Mouse (Mus musculus) liver, embryonic 13.5 days (tissue): ENCODE measurements around the gene Itga9. TPM values are rescaled to one million over a fixed set of nuclear protein-coding genes. Genes with fewer than 3 reads are reported as not detected.

Experiments used
- ATAC-seq: fragments of 200-750 bp; cut with Nextera tagmentation; 2 replicates; pipeline ENCODE4 v1.8.0; 2017; ENCODE audit warnings: low read depth, mild to moderate bottlenecking, moderate number of reproducible peaks, moderate library complexity
- DNase-seq: peaks from one replicate; pipeline ENCODE4 v3.0.0; 2022
- H3K27ac ChIP-seq: fragments of 300-500 bp; sonication (generic); 2 replicates; pipeline ENCODE4 v1.5.1; 2015; ENCODE audit warnings: moderate library complexity, mild to moderate bottlenecking, inconsistent platforms
- H3K27me3 ChIP-seq: fragments of 300-500 bp; sonication (generic); 2 replicates; pipeline ENCODE4 v1.6.1; 2015; ENCODE audit warnings: mild to moderate bottlenecking, inconsistent platforms
- H3K36me3 ChIP-seq: fragments of 300-500 bp; sonication (generic); 2 replicates; pipeline ENCODE4 v1.6.1; 2015; ENCODE audit warnings: mild to moderate bottlenecking, inconsistent platforms
- H3K4me1 ChIP-seq: fragments of 300-500 bp; sonication (generic); replicated peaks from 2 replicates; pipeline ENCODE4 v1.6.1; 2015; ENCODE audit warnings: inconsistent platforms
- H3K4me2 ChIP-seq: fragments of 300-500 bp; sonication (generic); 2 replicates; pipeline ENCODE4 v1.6.1; 2015; ENCODE audit warnings: inconsistent platforms, mild to moderate bottlenecking, moderate library complexity
- H3K4me3 ChIP-seq: fragments of 300-500 bp; sonication (generic); replicated peaks from 2 replicates; pipeline ENCODE4 v1.5.1; 2015; ENCODE audit warnings: mild to moderate bottlenecking, inconsistent platforms
- H3K9ac ChIP-seq: fragments of 300-500 bp; sonication (generic); 2 replicates; pipeline ENCODE4 v1.6.1; 2015; ENCODE audit warnings: mild to moderate bottlenecking, inconsistent platforms
- H3K9me3 ChIP-seq: fragments of 300-500 bp; sonication (generic); replicated peaks from 2 replicates; pipeline ENCODE4 v1.6.1; 2016; ENCODE audit warnings: inconsistent platforms
- WGBS: fragments of 180-500 bp; shearing (Covaris S2); methylation state at CpG from one replicate; pipeline ENCODE4 v1.1.7; 2015; ENCODE audit not compliant: insufficient replicate concordance; 5-methylcytosine and 5-hydroxymethylcytosine counted together
- polyA plus RNA-seq: library from polyadenylated mRNA; unstranded; fragments of >200 nt; fragmentation: Nextera tagmentation; extraction: Ambion mirVana; gene quantifications from 2 replicates; pipeline ENCODE4 v1.2.1, GENCODE M21; 2015

Itga9 gene
- polyA plus RNA-seq, 1 experiment from 2014 or later: 2.2 TPM

DNA sequence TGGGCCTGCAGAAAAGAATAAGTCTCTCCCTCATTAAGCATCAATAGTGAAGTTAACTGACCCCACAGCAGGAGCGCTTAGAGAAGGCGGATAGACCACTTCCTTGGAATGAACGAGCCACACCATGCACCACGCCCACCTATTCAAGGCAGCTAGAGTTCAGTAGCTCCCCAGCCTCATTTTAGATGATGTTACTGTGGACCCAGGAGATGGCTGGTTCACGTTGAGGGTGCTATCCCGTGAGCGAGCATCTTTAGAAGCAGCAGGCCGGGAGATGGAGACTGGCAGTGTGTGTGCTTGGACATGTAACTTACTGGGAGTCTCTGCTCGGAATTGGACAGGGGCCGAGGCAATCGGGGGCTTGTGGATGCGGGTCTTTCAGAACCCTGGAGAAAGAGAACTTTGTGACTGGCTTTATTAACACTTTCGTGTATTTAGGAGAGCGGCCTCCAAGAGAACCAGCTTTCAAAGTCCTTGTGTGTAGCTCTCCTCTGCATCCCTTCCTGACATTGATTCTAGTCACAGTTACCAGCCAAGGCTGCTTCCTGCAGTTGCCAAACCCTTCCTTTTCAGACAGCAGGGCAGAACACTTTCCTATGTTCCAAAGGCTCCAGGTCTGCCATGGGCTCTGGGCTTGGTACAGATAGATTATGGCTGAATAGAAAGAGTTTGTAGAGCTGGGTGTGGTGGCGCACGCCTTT lies 1.4 kb downstream of the Itga9 start:
- DNase-seq: no peak
- Histone ChIP-seq H3K9ac (no peak overlapping the region), H3K4me3 (peak overlapping the region; percentile 62), H3K4me1 (peaks cover 15% of the 10 kb centered on the region), H3K27me3 (peaks cover 69% of the 10 kb centered on the region), H3K36me3 (no peaks in the 10 kb centered on the region), H3K4me2 (peak overlapping the region; percentile 73), H3K27ac (no peak overlapping the region; the same call in 1 of the 2 replicates), H3K9me3 (no peaks in the 10 kb centered on the region)
- WGBS: 48% methylated on average over 16 of the region's 16 CpGs
- no peak for ATAC-seq

- H3K4me3 ChIP-seq: no peak overlapping the region
- no peak overlapping the region for H3K27ac ChIP-seq
- ATAC-seq: no peak
- 50% methylated on average over 4 of the region's 4 CpGs for WGBS
- no peaks in the 10 kb centered on the region for H3K36me3 ChIP-seq
- no peaks in the 10 kb centered on the region for H3K9me3 ChIP-seq
- H3K4me1 ChIP-seq: peaks cover 15% of the 10 kb centered on the region
- H3K4me2 ChIP-seq: peak overlapping the region; percentile 14; the same call in 1 of the 2 replicates
- peaks cover 69% of the 10 kb centered on the region for H3K27me3 ChIP-seq
- DNase-seq: no peak
- H3K9ac ChIP-seq: no peak overlapping the region
Measured at GRCm38 (mm10) chr9:118608556-118608955, 2.1 kb downstream of the Itga9 start.

- H3K9ac ChIP-seq: no peak overlapping the region
- H3K36me3 ChIP-seq: no peaks in the 10 kb centered on the region
- DNase-seq (no peak), ATAC-seq (no peak)
- no peak overlapping the region for H3K27ac ChIP-seq
- H3K4me2 ChIP-seq: no peak overlapping the region
- no peaks in the 10 kb centered on the region for H3K9me3 ChIP-seq
- H3K27me3 ChIP-seq: peaks cover 67% of the 10 kb centered on the region
- peaks cover 15% of the 10 kb centered on the region for H3K4me1 ChIP-seq
- 50% methylated on average over 10 of the region's 10 CpGs for WGBS
- H3K4me3 ChIP-seq: no peak overlapping the region
Measured at GRCm38 (mm10) chr9:118610060-118610459, 3.6 kb downstream of the Itga9 start.

- DNase-seq: no peak
- H3K9me3 ChIP-seq: no peaks in the 10 kb centered on the region
- no peak overlapping the region for H3K4me2 ChIP-seq
- peaks cover 56% of the 10 kb centered on the region for H3K27me3 ChIP-seq
- no peak overlapping the region for H3K27ac ChIP-seq
- H3K4me3 ChIP-seq: no peak overlapping the region
- ATAC-seq: no peak
- WGBS: 28% methylated on average over 14 of the region's 14 CpGs
- no peak overlapping the region for H3K9ac ChIP-seq
- peaks cover 15% of the 10 kb centered on the region for H3K4me1 ChIP-seq
- no peaks in the 10 kb centered on the region for H3K36me3 ChIP-seq
Measured at GRCm38 (mm10) chr9:118611111-118611541, 4.6 kb downstream of the Itga9 start.

DNA sequence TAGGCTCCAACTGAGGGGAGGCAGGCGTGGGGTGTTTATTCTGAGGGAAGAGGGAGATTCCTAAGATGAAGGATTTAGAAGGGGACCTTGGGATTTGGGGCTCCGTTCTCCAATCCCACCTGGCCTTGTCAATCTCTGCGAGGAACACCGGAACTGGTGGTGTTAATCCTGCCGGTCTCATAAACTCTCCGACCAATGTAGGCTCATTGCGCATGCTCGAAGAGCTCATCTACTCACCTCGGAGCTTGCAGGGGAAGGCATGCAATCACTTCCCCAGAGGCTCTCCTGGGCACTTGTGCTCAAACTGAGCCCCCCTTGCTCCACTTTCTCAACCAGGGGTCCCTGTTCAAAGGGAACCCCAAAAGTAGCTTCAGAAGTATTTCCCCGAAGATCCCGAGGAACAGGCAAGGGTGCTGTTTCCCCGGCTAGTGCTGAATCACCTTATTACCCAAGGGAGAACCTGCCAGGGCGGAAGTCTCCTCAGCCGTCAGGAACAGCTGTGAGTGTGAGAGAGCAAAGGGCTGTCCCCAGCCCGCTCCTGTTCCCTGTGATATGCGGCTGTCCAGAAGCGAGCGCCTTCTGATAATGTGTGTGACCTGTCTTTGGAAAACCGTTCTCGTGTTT lies 5.6 kb downstream of the Itga9 start:
- H3K27me3 ChIP-seq: peaks cover 47% of the 10 kb centered on the region
- H3K27ac ChIP-seq: no peak overlapping the region
- no peak overlapping the region for H3K9ac ChIP-seq
- no peak for DNase-seq
- 34% methylated on average over 20 of the region's 20 CpGs for WGBS
- H3K36me3 ChIP-seq: no peaks in the 10 kb centered on the region
- peaks cover 10% of the 10 kb centered on the region for H3K4me1 ChIP-seq
- H3K4me3 ChIP-seq: no peak overlapping the region
- no peaks in the 10 kb centered on the region for H3K9me3 ChIP-seq
- H3K4me2 ChIP-seq: no peak overlapping the region
- ATAC-seq: no peak

- ATAC-seq: no peak
Measured at GRCm38 (mm10) chr9:118617237-118617636, 10.7 kb downstream of the Itga9 start.

DNA sequence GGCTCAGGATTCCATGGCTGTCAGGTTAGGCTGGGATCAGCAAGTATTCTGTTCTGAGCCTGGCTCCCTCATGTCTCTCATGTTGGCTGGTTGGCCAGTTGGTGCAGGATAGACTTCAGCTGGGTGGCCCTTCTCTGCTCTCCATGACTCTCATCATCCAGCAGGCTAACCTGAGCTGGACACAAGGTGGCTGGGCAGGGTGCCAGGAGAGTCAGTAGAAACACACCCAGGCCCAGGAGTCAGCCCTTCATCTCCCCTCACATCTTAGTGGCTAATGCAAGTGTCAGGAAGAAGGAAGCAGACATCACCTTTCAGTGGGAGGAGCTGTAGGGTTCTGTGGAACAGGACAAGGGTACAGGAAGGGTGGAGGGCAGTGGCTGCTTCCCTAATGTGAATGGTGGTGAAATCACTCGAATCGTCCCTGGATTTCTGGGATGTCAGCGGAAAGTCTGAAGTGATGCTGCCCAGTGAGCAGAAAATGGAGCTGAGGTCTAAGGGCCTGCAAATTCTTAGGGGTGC lies 12.3 kb downstream of the Itga9 start:
- Histone ChIP-seq H3K36me3 (no peaks in the 10 kb centered on the region), H3K4me3 (no peak overlapping the region), H3K4me2 (no peak overlapping the region), H3K9ac (no peak overlapping the region), H3K27ac (no peak overlapping the region), H3K9me3 (no peaks in the 10 kb centered on the region), H3K27me3 (no peaks in the 10 kb centered on the region), H3K4me1 (peaks cover 2% of the 10 kb centered on the region; the same call in 1 of the 2 replicates)
- ATAC-seq: no peak
- WGBS: 35% methylated on average over 3 of the region's 3 CpGs
- no peak for DNase-seq

More at GRCm38 (mm10) chr9:118617237-118617636, 10.7 kb downstream of the Itga9 start:
- no peak overlapping the region for H3K4me3 ChIP-seq
- H3K27ac ChIP-seq: no peak overlapping the region
- DNase-seq: no peak
- WGBS: 45% methylated on average over 5 of the region's 5 CpGs
- H3K36me3 ChIP-seq: no peaks in the 10 kb centered on the region
- H3K4me1 ChIP-seq: peaks cover 5% of the 10 kb centered on the region; the same call in 1 of the 2 replicates
- peaks cover 1% of the 10 kb centered on the region for H3K27me3 ChIP-seq
- H3K9me3 ChIP-seq: no peaks in the 10 kb centered on the region
- H3K4me2 ChIP-seq: no peak overlapping the region
- H3K9ac ChIP-seq: no peak overlapping the region

DNA sequence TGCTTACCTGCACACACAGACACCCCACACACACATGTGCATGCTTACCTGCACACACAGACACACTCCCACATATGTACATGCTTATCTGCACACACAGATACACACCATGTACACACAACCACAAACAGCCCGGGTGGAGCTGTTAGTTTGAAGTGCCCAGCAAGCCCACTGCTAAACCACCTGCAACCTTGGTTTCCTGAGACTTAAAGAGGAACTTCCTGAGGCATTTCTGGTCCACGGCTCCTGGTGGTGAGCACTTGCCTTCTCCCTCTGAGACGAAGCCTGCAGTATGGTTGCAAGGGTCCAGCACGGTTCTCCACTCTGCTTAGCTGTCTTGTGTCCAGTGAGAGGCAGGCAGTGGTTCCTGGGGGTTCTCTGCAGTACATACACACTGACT lies 14.3 kb downstream of the Itga9 start:
- Histone ChIP-seq H3K4me2 (no peak overlapping the region), H3K36me3 (no peaks in the 10 kb centered on the region), H3K9ac (no peak overlapping the region), H3K4me3 (no peak overlapping the region), H3K27me3 (no peaks in the 10 kb centered on the region), H3K27ac (no peak overlapping the region), H3K4me1 (peaks cover 5% of the 10 kb centered on the region; the same call in 1 of the 2 replicates), H3K9me3 (no peaks in the 10 kb centered on the region)
- WGBS: 12% methylated on average over 4 of the region's 4 CpGs
- no peak for ATAC-seq
- DNase-seq: no peak

- Histone ChIP-seq H3K4me1 (peaks cover 5% of the 10 kb centered on the region; the same call in 1 of the 2 replicates), H3K36me3 (no peaks in the 10 kb centered on the region), H3K9ac (no peak overlapping the region), H3K4me2 (no peak overlapping the region), H3K4me3 (no peak overlapping the region), H3K9me3 (no peaks in the 10 kb centered on the region), H3K27me3 (no peaks in the 10 kb centered on the region), H3K27ac (no peak overlapping the region)
- no peak for DNase-seq
- 60% methylated on average over 6 of the region's 6 CpGs for WGBS
- ATAC-seq: no peak
Measured at GRCm38 (mm10) chr9:118621691-118622090, 15.2 kb downstream of the Itga9 start.

DNA sequence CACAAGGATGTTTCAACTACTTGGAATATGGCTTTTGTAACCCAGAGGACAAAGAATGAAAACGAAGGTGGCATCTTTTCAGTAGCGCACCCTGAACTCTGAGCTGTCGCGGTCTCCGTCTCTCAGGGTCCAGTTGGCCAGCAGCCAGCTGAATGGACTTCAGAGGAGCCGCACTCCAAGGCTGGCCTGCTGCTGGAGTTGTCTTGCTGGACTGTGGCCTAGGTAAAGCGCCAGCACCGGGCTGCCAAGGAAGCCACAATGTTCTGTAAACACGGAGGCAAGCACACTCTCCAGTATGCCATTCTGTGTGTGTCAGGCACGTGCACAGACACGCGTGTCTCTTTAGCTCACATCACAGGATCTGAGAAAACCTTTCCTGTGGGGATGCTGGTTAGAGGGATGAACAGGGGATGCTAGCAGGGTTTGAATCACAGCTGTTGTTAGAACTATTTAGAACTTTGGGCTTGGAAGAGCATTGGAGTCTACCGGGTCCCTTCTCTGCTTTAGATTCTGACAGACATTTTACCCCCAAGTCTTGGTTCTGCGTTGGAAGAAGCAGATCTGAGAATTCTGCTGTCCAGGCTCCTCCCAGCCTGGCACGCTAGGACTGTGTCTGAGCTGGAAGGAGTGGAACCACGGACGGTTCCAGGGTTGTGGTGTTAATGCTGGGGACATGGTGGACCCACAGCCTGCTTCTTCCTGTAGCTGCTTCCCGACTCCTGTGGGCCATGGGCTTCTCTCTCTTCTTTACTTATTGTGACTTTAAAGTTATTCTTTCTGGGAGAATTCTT lies 16.1 kb downstream of the Itga9 start:
- no peak overlapping the region for H3K4me3 ChIP-seq
- no peaks in the 10 kb centered on the region for H3K36me3 ChIP-seq
- DNase-seq (no peak), ATAC-seq (no peak)
- no peaks in the 10 kb centered on the region for H3K9me3 ChIP-seq
- H3K4me1 ChIP-seq: peaks cover 5% of the 10 kb centered on the region; the same call in 1 of the 2 replicates
- no peak overlapping the region for H3K4me2 ChIP-seq
- H3K27me3 ChIP-seq: no peaks in the 10 kb centered on the region
- H3K9ac ChIP-seq: no peak overlapping the region
- 69% methylated on average over 18 of the region's 18 CpGs for WGBS
- no peak overlapping the region for H3K27ac ChIP-seq

DNA sequence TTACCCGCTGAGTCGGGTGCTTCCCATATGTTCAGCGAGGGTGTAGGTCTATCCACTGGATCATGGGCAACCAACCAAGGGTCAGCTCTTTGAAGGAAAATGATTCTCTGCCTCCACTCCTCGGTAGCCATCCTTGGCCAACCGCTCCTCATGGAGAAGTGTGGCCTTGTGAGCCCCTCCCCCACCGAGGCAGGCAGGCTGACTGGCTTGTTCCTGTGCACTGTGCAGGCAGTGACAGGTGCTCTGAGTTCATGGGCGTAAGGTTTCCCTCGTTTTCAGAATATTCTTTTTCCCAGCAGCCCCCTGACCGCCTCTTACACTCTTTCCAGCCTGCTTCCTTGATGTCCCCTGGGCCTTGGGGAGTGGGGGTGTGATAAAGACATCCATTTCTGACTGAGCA lies 17.0 kb downstream of the Itga9 start:
- no peak for ATAC-seq

More for the DNA sequence above, 17.0 kb downstream of the Itga9 start:
- 49% methylated on average over 9 of the region's 9 CpGs for WGBS
- H3K27ac ChIP-seq: no peak overlapping the region
- H3K4me2 ChIP-seq: no peak overlapping the region
- no peak overlapping the region for H3K4me3 ChIP-seq
- no peak overlapping the region for H3K9ac ChIP-seq
- no peaks in the 10 kb centered on the region for H3K36me3 ChIP-seq
- no peaks in the 10 kb centered on the region for H3K27me3 ChIP-seq
- peaks cover 5% of the 10 kb centered on the region; the same call in 1 of the 2 replicates for H3K4me1 ChIP-seq
- no peaks in the 10 kb centered on the region for H3K9me3 ChIP-seq
- DNase-seq: no peak
